ENCODE assay signal across 14 mouse cellular contexts in the genomic region with DNA sequence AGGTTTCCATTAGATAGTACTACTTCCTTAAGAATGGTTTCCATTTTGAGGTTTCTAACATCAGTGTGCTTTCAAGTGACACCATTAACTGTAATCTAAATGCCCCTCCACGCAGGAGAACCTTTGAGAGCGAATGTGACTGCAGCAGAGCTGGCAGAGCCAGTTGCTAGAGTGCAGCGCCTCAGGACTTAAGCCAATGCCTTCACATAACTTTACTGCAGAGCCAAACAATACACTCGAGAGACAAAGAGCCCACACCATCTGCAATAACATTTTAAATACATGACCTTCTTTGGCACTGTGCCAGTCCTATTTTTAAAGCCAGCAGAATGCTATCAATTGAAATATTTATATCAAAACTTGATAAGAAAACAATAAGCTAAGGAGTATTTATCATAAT.
"Had no signal": no experiment of that assay in that cellular context is flagged by ENCODE, and none has a peak within 500 bp of the region (broad histone marks: within the 10 kb centered on the region; RNA-seq: fewer than 3 reads in every experiment).

No protein-coding gene starts in this region.

- H3K4me1 ChIP-seq: limb, embryonic 15.5 days had no signal

- H3K9me3 ChIP-seq: limb, embryonic 15.5 days; lung, embryonic 15.5 days had no signal

- H3K4me2 ChIP-seq: limb, embryonic 15.5 days; liver, embryonic 11.5 days; lung, embryonic 15.5 days had no signal

- H3K9ac ChIP-seq: limb, embryonic 15.5 days; liver, embryonic 14.5 days; liver, postnatal 0 days; lung, embryonic 15.5 days had no signal

- H3K4me3 ChIP-seq: layer of hippocampus, adult 2 months; limb, embryonic 15.5 days; lung, embryonic 15.5 days had no signal

- H3K27ac ChIP-seq: kidney, postnatal 0 days; layer of hippocampus, adult 2 months; limb, embryonic 15.5 days; liver, embryonic 14.5 days; lung, embryonic 15.5 days; macrophage had no signal

- ATAC-seq: liver, postnatal 0 days had no signal

- DNase-seq: kidney, adult 2 months; kidney, postnatal 25 days; layer of hippocampus, adult 9-11 months; liver, postnatal 0 days; midbrain, embryonic 14.5 days; thymus, adult 18-20 months; thymus, postnatal 36 days had no signal

- H3K27me3 ChIP-seq: limb, embryonic 15.5 days; lung, embryonic 15.5 days had no signal
